ENCODE assay signal across 9 mouse cellular contexts in genomic region chr16:49766326-49766725, GRCm38 (mm10). TPM values are rescaled to one million over a fixed set of nuclear protein-coding genes. Genes with fewer than 3 reads are reported as not detected.
A peak's percentile ranks its signal among the peaks of the same experiment; 100 is the strongest.
DNase-seq lines count a peak whose midpoint lies in the region; ATAC-seq and TF ChIP-seq lines count a peak whose summit lies in the region.
"Had no signal": no experiment of that assay in that cellular context is flagged by ENCODE, and none has a peak within 500 bp of the region (broad histone marks: within the 10 kb centered on the region; RNA-seq: fewer than 3 reads in every experiment).

No protein-coding gene starts in this region.

- H3K4me1 ChIP-seq in kidney, adult 2 months (ENCODE audit: control insufficient read depth, insufficient read depth, low read length), result no peaks in the 10 kb centered on the region
- H3K4me1 ChIP-seq in kidney, embryonic 15.5 days, result no peaks in the 10 kb centered on the region
- no peaks in the 10 kb centered on the region for H3K4me1 ChIP-seq in cortical plate, adult 2 months (ENCODE audit: control insufficient read depth, insufficient read depth, low read length)
- peaks cover 19% of the 10 kb centered on the region for H3K4me1 ChIP-seq in liver, embryonic 11.5 days (replicated peaks; ENCODE audit: control insufficient read depth, insufficient read depth, low read length)
- H3K4me1 ChIP-seq in midbrain, embryonic 15.5 days, result no peaks in the 10 kb centered on the region

- H3K27ac ChIP-seq in kidney, adult 2 months (ENCODE audit: insufficient read depth, low read depth, low read length), result no peak overlapping the region
- no peak overlapping the region for H3K27ac ChIP-seq in kidney, embryonic 15.5 days
- H3K27ac ChIP-seq in cortical plate, adult 2 months (ENCODE audit: insufficient read depth, low read length), result no peak overlapping the region
- H3K27ac ChIP-seq in liver, embryonic 11.5 days (ENCODE audit: low read depth, low read length), result no peak overlapping the region
- H3K27ac ChIP-seq in midbrain, embryonic 15.5 days, result no peak overlapping the region
- H3K27ac ChIP-seq: macrophage had no signal

- no peak overlapping the region for H3K9ac ChIP-seq in kidney, embryonic 15.5 days
- no peak overlapping the region for H3K9ac ChIP-seq in liver, embryonic 11.5 days (ENCODE audit: low read depth, low read length)
- no peak overlapping the region for H3K9ac ChIP-seq in midbrain, embryonic 15.5 days

- H3K27me3 ChIP-seq in kidney, adult 2 months (replicated peaks; ENCODE audit: control insufficient read depth, insufficient read depth, low read length), result no peaks in the 10 kb centered on the region
- no peaks in the 10 kb centered on the region for H3K27me3 ChIP-seq in kidney, embryonic 15.5 days
- no peaks in the 10 kb centered on the region for H3K27me3 ChIP-seq in liver, embryonic 11.5 days (replicated peaks; ENCODE audit: control insufficient read depth, insufficient read depth, low read length)
- H3K27me3 ChIP-seq in midbrain, embryonic 15.5 days (replicated peaks), result no peaks in the 10 kb centered on the region

- H3K4me3 ChIP-seq in kidney, adult 2 months (ENCODE audit: insufficient read depth, low read depth, low read length), result no peak overlapping the region
- H3K4me3 ChIP-seq in kidney, embryonic 15.5 days (replicated peaks), result no peak overlapping the region
- H3K4me3 ChIP-seq in cortical plate, adult 2 months (ENCODE audit: insufficient read depth, low read length), result no peak overlapping the region
- no peak overlapping the region for H3K4me3 ChIP-seq in liver, embryonic 11.5 days (ENCODE audit: low read depth, low read length)
- no peak overlapping the region for H3K4me3 ChIP-seq in midbrain, embryonic 15.5 days

- DNase-seq in kidney, adult 2 months, result peak; percentile 41
- DNase-seq in R1 (ENCODE audit: low read depth, low spot score), result peak; percentile 13
- no peak for DNase-seq in liver, embryonic 11.5 days (ENCODE audit: low spot score)
- DNase-seq in retina, postnatal 1 day, result peak; percentile 38
- DNase-seq in right cerebral cortex, adult 18-20 months, result no peak

- no peak overlapping the region for H3K4me2 ChIP-seq in kidney, embryonic 15.5 days
- H3K4me2 ChIP-seq in liver, embryonic 11.5 days, result no peak overlapping the region
- H3K4me2 ChIP-seq in midbrain, embryonic 15.5 days, result no peak overlapping the region

- no peak for TF ChIP-seq POLR2A in kidney, adult 2 months (IDR thresholded peaks at IDR 0.05; ENCODE audit: low read depth, low read length)
- no peak for TF ChIP-seq POLR2A in cortical plate, adult 2 months (IDR thresholded peaks at IDR 0.05; ENCODE audit: extremely low read depth, insufficient read depth, low read length)

- no peaks in the 10 kb centered on the region for H3K36me3 ChIP-seq in kidney, adult 2 months (ENCODE audit: control insufficient read depth, insufficient read depth, low read length)
- peaks cover 6% of the 10 kb centered on the region; the same call in 1 of the 2 replicates for H3K36me3 ChIP-seq in kidney, embryonic 15.5 days
- no peaks in the 10 kb centered on the region for H3K36me3 ChIP-seq in liver, embryonic 11.5 days (ENCODE audit: control insufficient read depth, insufficient read depth, low read length)
- H3K36me3 ChIP-seq in midbrain, embryonic 15.5 days (replicated peaks), result 0 out of 2 replicates have a peak, but pooled peaks cover 3% of the 10 kb centered on the region

- no peaks in the 10 kb centered on the region for H3K9me3 ChIP-seq in kidney, embryonic 15.5 days (replicated peaks)
- H3K9me3 ChIP-seq in liver, embryonic 11.5 days (ENCODE audit: control insufficient read depth, low read length), result no peaks in the 10 kb centered on the region
- no peaks in the 10 kb centered on the region for H3K9me3 ChIP-seq in midbrain, embryonic 15.5 days

- TF ChIP-seq CTCF in kidney, adult 2 months (conservative IDR thresholded peaks at IDR 0.05; ENCODE audit: insufficient read depth, insufficient read length, low read depth, low read length), result no peak
- TF ChIP-seq CTCF in cortical plate, adult 2 months (IDR thresholded peaks at IDR 0.05; ENCODE audit: extremely low read depth, insufficient read depth, low read length), result 0 out of 2 replicates have a peak, but pooled peaks have one; percentile 7

- no peak for ATAC-seq in kidney, embryonic 15.5 days (replicated peaks; ENCODE audit: low FRiP score)
- ATAC-seq in liver, embryonic 11.5 days (replicated peaks; ENCODE audit: low FRiP score), result peak; percentile 66
- ATAC-seq in midbrain, embryonic 15.5 days (replicated peaks), result no peak

- WGBS in kidney, adult 2 months, result 49% methylated on average over 3 of the region's 3 CpGs
- WGBS in kidney, embryonic 15.5 days, result 59% methylated on average over 3 of the region's 3 CpGs
- 51% methylated on average over 3 of the region's 3 CpGs for WGBS in liver, embryonic 11.5 days
- 59% methylated on average over 3 of the region's 3 CpGs for WGBS in midbrain, embryonic 15.5 days

RNA-seq across cellular contexts. Expression of gene Cd47, which starts 34.0 kb away (rescaled TPM):
- 28.8 and 36.5 TPM in 2 replicates for polyA plus RNA-seq in kidney, adult 2 months (2012; rRNA removed)
- polyA plus RNA-seq in kidney, embryonic 15.5 days (2015; fragmentation: Nextera tagmentation; extraction: Ambion mirVana), result 78.3 and 84.1 TPM in 2 replicates
- 108 and 112 TPM in 2 replicates for polyA plus RNA-seq in cortical plate, adult 2 months (2012; rRNA removed)
- polyA plus RNA-seq in liver, embryonic 11.5 days (2014; fragmentation: Nextera tagmentation; extraction: Ambion mirVana), result 261 and 281 TPM in 2 replicates
- polyA plus RNA-seq in midbrain, embryonic 15.5 days (2015; fragmentation: Nextera tagmentation; extraction: Ambion mirVana), result 131 and 134 TPM in 2 replicates

Comparison
In these comparisons a context has a peak if more than half of its experiments do, and no peak if none do; other contexts are left out.
1. DNase-seq: peak in kidney, adult 2 months (single experiment), R1 (single experiment) and retina, postnatal 1 day (single experiment); none in liver, embryonic 11.5 days (single experiment) and right cerebral cortex, adult 18-20 months (single experiment).